Comparison of ENCODE assay signal across 23 mouse cellular contexts in genomic region chr10:25457996-25458395, GRCm38 (mm10).
"Had no signal": no experiment of that assay in that cellular context is flagged by ENCODE, and none has a peak within 500 bp of the region (broad histone marks: within the 10 kb centered on the region; RNA-seq: fewer than 3 reads in every experiment).

No protein-coding gene starts in this region.

- H3K4me1 ChIP-seq: intestine, embryonic 15.5 days; limb, embryonic 10.5 days; liver, embryonic 15.5 days had no signal

- H3K27me3 ChIP-seq: heart, embryonic 13.5 days; heart, embryonic 15.5 days; intestine, embryonic 15.5 days; limb, embryonic 12.5 days; liver, embryonic 15.5 days had no signal

- DNase-seq: gastrocnemius, adult 2 months; gastrocnemius, postnatal 10 days; gastrocnemius, postnatal 25 days; heart, adult 18-20 months; heart, postnatal 14 days; heart, postnatal 36 days; kidney, adult 18-20 months; kidney, adult 8-10 months; kidney, postnatal 10 days; kidney, postnatal 25 days; kidney, postnatal 4 days had no signal

- H3K9ac ChIP-seq: heart, embryonic 13.5 days; heart, embryonic 15.5 days; hindbrain, embryonic 14.5 days; intestine, embryonic 15.5 days; limb, embryonic 12.5 days; liver, embryonic 15.5 days had no signal

- H3K4me3 ChIP-seq: gastrocnemius, adult 2 months; heart, embryonic 10.5 days; heart, embryonic 13.5 days; heart, embryonic 15.5 days; intestine, embryonic 15.5 days; layer of hippocampus, adult 2 months; left cerebral cortex, adult 2 months; limb, embryonic 10.5 days; limb, embryonic 12.5 days; liver, embryonic 15.5 days had no signal

- H3K4me2 ChIP-seq: heart, embryonic 13.5 days; heart, embryonic 15.5 days; hindbrain, embryonic 14.5 days; intestine, embryonic 15.5 days; limb, embryonic 12.5 days; liver, embryonic 15.5 days had no signal

- H3K36me3 ChIP-seq: heart, embryonic 10.5 days; intestine, embryonic 15.5 days; liver, embryonic 15.5 days had no signal

- ATAC-seq: hindbrain, embryonic 16.5 days; intestine, embryonic 15.5 days; intestine, postnatal 0 days had no signal

- H3K27ac ChIP-seq: gastrocnemius, adult 2 months; heart, embryonic 10.5 days; heart, embryonic 13.5 days; heart, embryonic 15.5 days; hindbrain, embryonic 14.5 days; intestine, embryonic 15.5 days; layer of hippocampus, adult 2 months; left cerebral cortex, adult 2 months; limb, embryonic 10.5 days; liver, embryonic 15.5 days had no signal

- H3K9me3 ChIP-seq: heart, embryonic 10.5 days; heart, embryonic 13.5 days; heart, embryonic 15.5 days; intestine, embryonic 15.5 days; limb, embryonic 10.5 days; limb, embryonic 12.5 days; liver, embryonic 15.5 days had no signal
